Mouse (Mus musculus) spleen, postnatal 14 days (tissue): ENCODE measurements at regions not wholly inside any gene's neighbourhood (a gene's known extent, or its start where the extent isn't known, plus 50 kb on each side); places are given as distances from the start of the nearest gene placed in this dataset.
"Not testable (repeated sequence)": the region's sequence is repeated elsewhere in the genome, so short reads cannot be mapped to it uniquely, and the experiment has no call there.

ENCODE experiments used
- DNase-seq, 2 experiments: peaks; one replicate each; pipeline ENCODE4 v3.0.0; 2021 to 2022; ENCODE audit warnings: low spot score in 2 of 2

DNA sequence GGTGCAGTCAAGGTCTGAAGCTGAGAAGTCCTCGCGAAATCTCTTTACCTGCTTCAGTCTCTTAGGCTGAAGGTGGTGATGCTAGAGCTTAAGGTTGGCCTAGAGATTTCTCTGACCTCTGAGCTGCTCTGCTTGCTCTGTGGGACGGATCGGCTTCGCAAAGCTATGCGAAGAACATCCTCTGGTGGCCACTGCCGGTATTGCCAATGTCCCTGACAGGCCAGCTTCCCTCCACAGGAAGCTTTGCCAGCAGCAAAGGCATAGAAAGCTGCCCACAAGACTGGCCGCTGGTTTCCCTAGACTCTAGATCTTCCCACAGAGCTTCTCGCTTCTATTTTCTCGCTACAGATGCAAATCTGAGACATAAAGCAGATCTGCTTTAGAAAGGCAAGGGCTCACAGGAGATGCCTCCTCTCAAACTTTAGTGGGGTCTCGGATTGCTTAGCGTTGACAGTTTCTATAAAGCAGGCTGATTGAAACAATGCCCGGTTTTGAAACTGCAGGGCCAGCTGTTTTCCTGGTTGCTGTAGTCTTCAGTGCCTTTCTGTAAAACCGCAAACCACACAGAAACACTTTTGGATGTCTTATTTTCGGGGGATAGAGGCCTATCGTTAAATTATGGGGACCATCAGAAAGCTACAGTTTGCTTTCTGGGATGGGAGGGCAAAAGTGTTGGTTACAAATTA, 153.7 kb downstream of the Car8 start:
- DNase-seq = peak; percentile 25 to 54

GRCm38 (mm10) chr4:8079349-8079748, 159.5 kb downstream of the Car8 start:
- no peak for DNase-seq

- DNase-seq = no peak
These were observed 165.8 kb downstream of the Car8 start for GRCm38 (mm10) chr4:8072989-8073573.

DNA sequence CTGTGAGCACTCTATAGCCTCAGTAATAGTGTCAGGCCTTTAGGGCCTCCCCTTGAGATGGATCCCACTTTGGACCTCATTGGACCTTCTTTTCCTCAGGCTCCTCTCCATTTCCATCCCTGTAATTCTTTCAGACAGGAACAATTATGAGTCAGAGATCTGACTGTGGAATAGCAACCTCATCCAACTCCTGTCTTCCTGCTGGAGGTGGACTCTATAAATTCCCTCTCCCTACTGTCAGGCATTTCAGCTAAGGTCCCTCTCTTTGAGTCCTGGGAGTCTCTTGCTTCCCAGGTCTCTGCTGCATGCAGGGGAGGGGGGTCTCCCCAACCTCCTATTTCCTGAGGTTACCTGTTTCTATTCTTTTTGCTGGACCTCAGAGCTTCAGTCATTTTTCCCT, 168.1 kb downstream of the Car8 start:
- not testable (repeated sequence) for DNase-seq

GRCm38 (mm10) chr4:8068086-8068485, 170.8 kb downstream of the Car8 start:
- no peak for DNase-seq

- no peak for DNase-seq
These were observed 197.1 kb downstream of the Car8 start for GRCm38 (mm10) chr4:8041776-8042175.

GRCm38 (mm10) chr4:8037863-8038262, 201.0 kb downstream of the Car8 start:
- no peak for DNase-seq

GRCm38 (mm10) chr4:8033402-8033801, 205.4 kb downstream of the Car8 start:
- not testable (repeated sequence) for DNase-seq

- DNase-seq = peak in 1 of 2 experiments; percentile 1
These were observed 233.7 kb downstream of the Car8 start for GRCm38 (mm10) chr4:8005155-8005554.

GRCm38 (mm10) chr4:7997575-7997953, 241.3 kb downstream of the Car8 start:
- no peak for DNase-seq

DNA sequence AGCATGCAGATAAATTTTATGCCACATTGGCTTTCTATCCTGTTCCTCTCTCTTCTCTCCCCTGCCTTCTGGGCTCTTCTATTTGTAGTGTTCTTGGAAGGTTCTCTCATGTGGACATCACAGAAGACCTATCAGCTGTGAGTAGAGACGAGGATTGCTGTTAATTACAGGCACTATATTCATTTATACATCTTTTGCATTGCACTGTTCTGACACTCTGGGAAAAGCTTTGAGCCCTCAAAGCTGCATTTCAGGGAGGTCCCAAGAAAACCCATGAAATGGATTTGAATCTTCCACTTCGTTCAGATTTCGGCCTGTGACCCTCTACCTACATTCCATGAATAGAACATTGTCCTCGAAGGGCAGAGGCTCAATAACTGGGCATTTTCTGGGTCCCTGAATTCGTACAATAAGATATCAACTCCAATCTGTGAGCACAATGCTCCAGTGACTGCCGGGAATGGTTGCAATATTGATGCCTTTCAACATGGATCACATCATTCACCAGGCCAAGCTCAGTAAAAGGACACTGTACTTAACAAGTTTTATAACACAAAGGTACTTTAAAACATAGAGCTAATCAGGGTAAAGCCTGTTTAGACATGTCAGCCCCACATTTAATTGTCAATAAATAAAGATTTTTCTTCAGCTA, 241.8 kb downstream of the Car8 start:
- no peak for DNase-seq

DNA sequence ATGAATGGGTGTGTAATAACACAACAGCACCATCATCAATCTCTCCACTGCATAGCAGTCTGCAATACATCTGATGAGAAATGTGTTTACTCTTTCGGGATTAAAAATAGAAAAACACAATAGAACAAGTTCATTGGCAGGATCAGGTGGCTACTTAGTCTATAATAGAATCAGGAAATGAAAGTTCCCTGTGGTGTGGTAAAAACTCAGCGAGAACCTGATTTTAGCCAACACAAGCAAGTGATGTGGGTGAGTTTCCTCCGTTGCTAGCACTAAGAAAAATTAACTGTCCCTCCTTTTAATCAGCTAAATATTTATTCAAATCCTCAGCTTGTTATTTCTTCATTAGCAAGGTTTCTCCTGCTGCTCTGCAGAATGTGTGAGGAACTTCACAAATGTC, 245.9 kb downstream of the Car8 start:
- no peak for DNase-seq

GRCm38 (mm10) chr4:7987781-7988180, 251.1 kb downstream of the Car8 start:
- no peak for DNase-seq

DNA sequence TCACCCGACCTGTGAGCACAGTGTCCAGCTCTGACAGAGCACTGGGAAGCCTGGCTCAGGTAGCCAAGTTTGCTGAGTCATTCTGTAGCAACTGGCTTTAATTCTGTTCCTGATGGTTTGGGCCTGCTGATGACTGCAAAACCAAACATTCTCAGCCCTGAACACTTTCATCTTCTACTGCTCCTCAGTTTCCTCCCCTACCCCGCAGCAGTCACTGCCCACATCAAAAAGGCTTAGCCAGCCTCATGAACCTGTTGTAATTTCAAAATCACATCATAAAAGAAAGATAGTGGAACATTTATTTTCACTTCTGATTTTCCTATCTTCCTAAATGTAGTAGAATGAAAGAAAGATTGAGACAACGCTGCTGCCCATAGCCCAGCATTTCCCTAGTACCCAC, 251.5 kb downstream of the Car8 start:
- no peak for DNase-seq

DNA sequence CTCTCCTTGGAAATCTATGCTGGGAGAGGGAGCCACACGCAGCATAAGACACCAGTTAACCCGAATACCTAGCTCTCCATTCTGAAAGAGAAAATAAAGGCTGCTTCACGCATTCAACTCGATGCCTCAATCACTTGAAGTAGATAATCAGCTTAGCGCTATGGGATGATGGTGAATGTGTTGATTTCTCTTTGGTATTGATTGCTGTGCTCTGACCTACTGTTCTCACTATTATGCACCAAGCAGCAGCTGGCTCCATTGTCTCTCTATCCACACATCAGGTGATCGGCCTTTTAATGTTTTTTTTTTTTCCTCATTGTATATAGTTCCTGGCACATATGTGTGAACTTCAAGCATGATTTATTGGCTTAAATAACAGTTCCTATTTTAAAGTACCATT, 254.0 kb downstream of the Car8 start:
- no peak for DNase-seq

DNA sequence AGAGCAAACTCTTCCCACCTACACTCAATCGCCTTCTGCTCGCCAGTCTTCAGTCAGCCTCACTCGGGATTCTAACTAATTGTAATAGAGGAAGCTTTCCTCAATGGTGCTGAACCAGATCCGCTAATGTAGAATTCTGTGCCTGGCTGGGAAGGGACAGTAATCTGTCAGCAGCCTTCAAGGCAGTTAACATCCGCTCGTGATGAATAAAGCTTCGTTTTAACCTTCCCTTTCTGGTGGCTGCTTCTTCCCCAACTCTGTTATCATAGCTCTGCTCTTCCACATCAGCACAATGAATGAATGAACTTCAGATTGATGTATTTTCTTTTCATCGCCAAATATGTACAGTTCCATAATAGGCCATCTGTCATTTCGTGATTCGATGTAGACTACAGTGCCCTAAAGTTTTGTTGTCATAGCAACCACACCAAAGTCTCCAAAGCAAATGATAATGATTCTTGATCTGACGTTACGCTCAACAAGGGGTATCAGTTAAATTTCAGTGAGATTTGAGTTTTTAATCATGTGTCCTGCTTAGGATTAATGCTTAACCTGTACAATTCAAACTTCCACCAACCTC, 259.0 kb downstream of the Car8 start:
- DNase-seq = no peak

DNA sequence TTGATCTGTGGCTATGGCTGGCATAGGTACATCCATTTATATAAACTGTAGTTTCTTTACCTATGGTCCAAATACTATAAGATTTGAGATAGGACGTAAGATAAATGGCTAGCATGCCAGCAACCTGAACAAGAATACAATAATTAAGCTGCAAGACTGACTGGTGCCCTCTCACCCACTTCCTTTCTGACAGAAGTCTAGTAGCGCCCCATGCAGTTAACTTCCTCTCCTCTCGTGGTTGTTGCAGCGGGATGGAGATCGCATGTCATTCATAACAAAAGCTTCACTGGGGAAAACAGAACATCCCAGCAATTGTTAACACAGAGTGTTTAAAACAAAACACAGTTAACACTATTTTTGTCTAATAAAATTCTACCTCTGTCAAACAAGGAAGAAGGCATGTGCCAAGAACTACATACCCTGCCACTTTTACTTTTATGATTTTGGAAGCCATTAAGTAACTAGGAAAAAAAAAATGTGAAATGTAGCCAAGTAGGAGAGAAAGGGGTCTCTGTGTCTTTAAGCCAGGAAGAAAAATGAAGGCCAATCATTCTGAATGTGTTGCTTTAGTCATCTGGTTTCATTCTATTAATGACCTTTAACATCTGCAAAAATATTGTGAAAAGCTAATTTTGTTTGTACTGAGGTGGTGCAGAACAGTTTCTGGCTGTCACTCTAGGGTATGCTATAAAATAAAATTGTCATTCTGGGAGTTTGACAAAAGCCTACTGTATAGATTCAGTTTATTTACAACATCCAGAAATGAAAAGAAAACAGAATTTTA, 261.0 kb downstream of the Car8 start:
- no peak for DNase-seq

- DNase-seq = no peak
These were observed 268.6 kb downstream of the Car8 start for GRCm38 (mm10) chr4:7970272-7970671.

DNA sequence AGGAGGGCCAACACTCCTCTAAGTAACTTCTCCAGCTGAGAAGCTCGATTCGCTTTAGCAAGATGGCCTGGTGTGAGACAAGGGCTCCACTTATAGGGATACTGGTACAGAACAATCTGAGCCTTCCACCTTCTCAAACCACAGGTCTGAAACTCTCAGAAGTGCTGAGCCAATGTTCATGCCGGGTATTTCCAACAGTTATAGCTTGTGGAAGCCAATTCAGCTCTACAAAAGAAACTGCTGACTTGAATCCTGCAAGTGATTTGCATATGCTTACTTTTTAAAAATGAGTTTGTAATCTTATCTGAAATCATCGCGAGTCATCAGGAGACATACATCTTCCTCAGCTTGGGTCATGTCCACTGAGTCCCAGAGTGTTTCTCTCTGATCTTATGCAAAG, 273.2 kb downstream of the Car8 start:
- DNase-seq = no peak

DNA sequence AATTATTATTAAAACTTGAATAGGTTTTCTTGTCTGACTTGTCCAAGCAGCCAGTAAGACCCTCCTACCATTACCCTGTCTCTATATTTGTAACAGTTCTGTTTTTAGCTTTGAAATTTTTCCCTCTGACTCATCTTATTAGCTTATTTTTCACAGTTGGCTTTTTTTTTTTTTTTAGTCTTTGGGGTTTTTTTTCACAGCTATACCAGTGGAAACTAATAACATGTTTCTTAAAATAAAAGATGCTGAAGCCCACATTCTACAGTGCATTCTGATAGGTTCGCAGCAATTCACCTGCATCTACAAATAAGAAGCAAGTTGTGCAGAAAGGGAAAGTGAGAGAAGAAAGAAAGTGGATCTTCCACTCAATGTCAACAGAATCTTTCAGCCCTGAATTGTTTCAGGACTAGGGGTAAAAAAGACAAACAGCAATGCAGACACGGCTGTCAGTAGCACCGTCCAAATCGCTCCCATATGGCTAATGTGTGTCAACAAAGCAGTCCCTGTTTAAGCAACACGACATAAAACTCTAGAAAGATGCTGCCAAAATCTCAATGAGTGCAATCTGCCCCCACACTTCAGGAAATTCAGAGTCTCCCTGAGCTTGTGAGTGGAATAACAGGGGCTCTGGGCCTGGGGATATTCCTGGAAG, 277.2 kb downstream of the Car8 start:
- no peak for DNase-seq

DNA sequence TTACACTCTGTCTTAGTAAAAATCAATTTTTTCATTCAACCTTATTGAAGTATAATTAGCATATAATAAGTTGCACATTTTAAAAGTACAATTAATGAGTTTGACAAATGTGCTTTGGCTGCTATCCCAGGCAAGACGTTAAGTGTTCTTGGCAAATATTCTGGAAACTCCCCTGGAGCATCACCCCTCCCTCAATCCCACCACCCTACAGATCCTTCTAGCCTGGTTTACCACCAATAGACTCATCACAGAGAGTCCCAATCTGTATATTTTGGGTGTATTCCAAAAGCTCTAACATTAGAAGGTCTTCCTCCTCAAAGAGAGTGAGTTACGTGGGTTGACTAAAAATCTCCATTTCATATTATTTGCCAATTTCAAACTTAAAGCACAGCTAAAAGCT, 278.5 kb downstream of the Car8 start:
- no peak for DNase-seq

DNA sequence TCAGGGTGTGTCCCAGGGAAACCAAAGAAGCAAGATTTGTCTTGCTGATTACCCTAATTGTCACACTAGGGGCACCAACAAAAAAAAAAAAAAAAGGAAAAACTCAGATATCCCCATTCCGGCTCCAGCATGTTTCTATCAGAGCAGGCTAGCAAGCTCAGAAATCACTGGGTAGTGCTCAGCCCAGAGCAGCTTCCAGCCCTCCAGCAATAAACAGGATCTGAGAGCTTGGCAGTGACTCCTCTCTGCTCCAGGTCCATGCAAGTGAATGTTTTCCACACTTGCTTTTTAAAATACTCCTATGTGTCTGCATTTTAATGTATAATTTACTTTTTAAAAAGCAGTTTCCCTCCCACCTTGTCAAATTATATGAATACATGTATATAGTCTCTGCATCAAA, 290.8 kb downstream of the Car8 start:
- DNase-seq = no peak
